Mouse (Mus musculus) retina, postnatal 7 days (tissue): ENCODE measurements around the gene Ptprh.

ENCODE experiments used
- DNase-seq: peaks from one replicate; pipeline ENCODE4 v3.0.0-alpha.2; 2012; ENCODE audit warnings: low read depth, low spot score

Ptprh gene

GRCm38 (mm10) chr7:4603873-4604272 is at the start of gene Ptprh:
Ptprh (minus strand) TSS chr7:4604041.
- no peak for DNase-seq

- no peak for DNase-seq
Observed at GRCm38 (mm10) chr7:4653351-4653750, 49.5 kb upstream of the Ptprh start.

- no peak for DNase-seq
Observed at GRCm38 (mm10) chr7:4652726-4653125, 48.9 kb upstream of the Ptprh start.

- DNase-seq: no peak
Observed at GRCm38 (mm10) chr7:4651581-4651980, 47.7 kb upstream of the Ptprh start.

GRCm38 (mm10) chr7:4647992-4648391 is 44.2 kb upstream of the Ptprh start:
- DNase-seq: no peak

GRCm38 (mm10) chr7:4647291-4647690 is 43.5 kb upstream of the Ptprh start:
- DNase-seq: no peak

GRCm38 (mm10) chr7:4646806-4647205 is 43.0 kb upstream of the Ptprh start:
- DNase-seq: no peak

GRCm38 (mm10) chr7:4643225-4643624 is 39.4 kb upstream of the Ptprh start:
- DNase-seq: no peak

GRCm38 (mm10) chr7:4641956-4642355 is 38.1 kb upstream of the Ptprh start:
- no peak for DNase-seq

- DNase-seq: no peak
Observed at GRCm38 (mm10) chr7:4641155-4641554, 37.3 kb upstream of the Ptprh start.

GRCm38 (mm10) chr7:4636179-4636578 is 32.3 kb upstream of the Ptprh start:
- DNase-seq: no peak

- no peak for DNase-seq
Observed at GRCm38 (mm10) chr7:4631031-4631430, 27.2 kb upstream of the Ptprh start, which contains the start of gene Tmem86b. Tmem86b (minus strand) TSS chr7:4631422.

- DNase-seq: no peak
Observed at GRCm38 (mm10) chr7:4630198-4630597, 26.4 kb upstream of the Ptprh start.

GRCm38 (mm10) chr7:4629586-4629985 is 25.7 kb upstream of the Ptprh start:
- no peak for DNase-seq

GRCm38 (mm10) chr7:4625928-4626327 is 22.1 kb upstream of the Ptprh start:
- DNase-seq: no peak

GRCm38 (mm10) chr7:4624343-4624742 is 20.5 kb upstream of the Ptprh start:
- no peak for DNase-seq

GRCm38 (mm10) chr7:4623544-4624189 is 19.8 kb upstream of the Ptprh start:
- peak; percentile 41 for DNase-seq

GRCm38 (mm10) chr7:4619979-4620378 is 16.1 kb upstream of the Ptprh start:
- DNase-seq: no peak

- no peak for DNase-seq
Observed at GRCm38 (mm10) chr7:4613740-4614403, 10.0 kb upstream of the Ptprh start.

- no peak for DNase-seq
Observed at GRCm38 (mm10) chr7:4612956-4613355, 9.1 kb upstream of the Ptprh start.

GRCm38 (mm10) chr7:4612386-4612785 is 8.5 kb upstream of the Ptprh start:
- DNase-seq: no peak

GRCm38 (mm10) chr7:4611921-4612341 is 8.1 kb upstream of the Ptprh start:
- DNase-seq: no peak

GRCm38 (mm10) chr7:4611511-4611910 is 7.7 kb upstream of the Ptprh start:
- DNase-seq: no peak
